Mouse (Mus musculus): ENCODE measurements at regions not wholly inside any gene's neighbourhood (a gene's known extent, or its start where the extent isn't known, plus 50 kb on each side); places are given as distances from the start of the nearest gene placed in this dataset.

- CTCF ChIA-PET, result no interaction called here
Measured at GRCm38 (mm10) chr10:87432306-87432705, 61.2 kb downstream of the Ascl1 start.

- CTCF ChIA-PET, result no interaction called here
Measured at GRCm38 (mm10) chr10:87419940-87420385, 73.5 kb downstream of the Ascl1 start.

- CTCF ChIA-PET, result no interaction called here
Measured at GRCm38 (mm10) chr10:87419245-87419939, 74.1 kb downstream of the Ascl1 start.

- CTCF ChIA-PET, result no interaction called here
Measured at GRCm38 (mm10) chr10:87394296-87394921, 99.1 kb downstream of the Ascl1 start.

GRCm38 (mm10) chr10:87389148-87389547 is 104.3 kb downstream of the Ascl1 start:
- CTCF ChIA-PET, result no interaction called here

GRCm38 (mm10) chr10:87385276-87385675 is 108.2 kb downstream of the Ascl1 start:
- CTCF ChIA-PET, result no interaction called here

GRCm38 (mm10) chr10:87384606-87385206 is 108.8 kb downstream of the Ascl1 start:
- CTCF ChIA-PET, result no interaction called here

GRCm38 (mm10) chr10:87351400-87352172 is 141.9 kb downstream of the Ascl1 start:
- CTCF ChIA-PET, result no interaction called here

- CTCF ChIA-PET, result no interaction called here
Measured at GRCm38 (mm10) chr10:87351079-87351399, 142.4 kb downstream of the Ascl1 start.

- CTCF ChIA-PET, result no interaction called here
Measured at GRCm38 (mm10) chr10:87335176-87335575, 158.3 kb downstream of the Ascl1 start.

- CTCF ChIA-PET, result no interaction called here
Measured at GRCm38 (mm10) chr10:87333311-87333710, 160.1 kb downstream of the Ascl1 start.

GRCm38 (mm10) chr10:87329471-87329870 is 164.0 kb downstream of the Ascl1 start:
- CTCF ChIA-PET, result no interaction called here

GRCm38 (mm10) chr10:87325769-87326168 is 167.7 kb downstream of the Ascl1 start:
- CTCF ChIA-PET, result no interaction called here

GRCm38 (mm10) chr10:87325143-87325542 is 168.3 kb downstream of the Ascl1 start:
- CTCF ChIA-PET, result no interaction called here

GRCm38 (mm10) chr10:87309601-87310062 is 183.8 kb downstream of the Ascl1 start:
- CTCF ChIA-PET, result no interaction called here

GRCm38 (mm10) chr10:87308815-87309396 is 184.6 kb downstream of the Ascl1 start:
- CTCF ChIA-PET, result no interaction called here

- CTCF ChIA-PET, result no interaction called here
Measured at GRCm38 (mm10) chr10:87297166-87297565, 196.3 kb downstream of the Ascl1 start.

- CTCF ChIA-PET, result no interaction called here
Measured at GRCm38 (mm10) chr10:87293317-87293716, 200.1 kb downstream of the Ascl1 start.

GRCm38 (mm10) chr10:87286831-87287230 is 206.6 kb downstream of the Ascl1 start:
- CTCF ChIA-PET, result interaction anchor here (0.6 kb wide), 1 partner anchor 102 kb away, joined by 3 read pairs; no protein-coding TSS in a partner anchor

- CTCF ChIA-PET, result no interaction called here
Measured at GRCm38 (mm10) chr10:87284296-87284695, 209.2 kb downstream of the Ascl1 start.

Measured in spleen, embryonic (tissue).